Mouse (Mus musculus): ENCODE results near the gene Enox1. TPM values are rescaled to one million over a fixed set of nuclear protein-coding genes. Genes with fewer than 3 reads are reported as not detected.

Gene Enox1
- polyA plus RNA-seq, 1 experiment: not detected

GRCm38 (mm10) chr14:77662994-77663393, 506.4 kb downstream of the Enox1 start:
- TF ChIP-seq POLR2A (IDR thresholded peaks at IDR 0.05; ENCODE audit: borderline replicate concordance, low read depth, low read length) (no peak), CTCF (IDR thresholded peaks at IDR 0.05; ENCODE audit: low read depth, low read length) (no peak)
- Histone ChIP-seq H3K4me3 (ENCODE audit: insufficient read depth, low read length) (no peak overlapping the region), H3K4me1 (ENCODE audit: control insufficient read depth, insufficient read depth, low read length) (no peaks in the 10 kb centered on the region), H3K27ac (ENCODE audit: insufficient read depth, low read depth, low read length) (no peak overlapping the region)

- no peak overlapping the region for H3K4me3 ChIP-seq (ENCODE audit: insufficient read depth, low read length)
- H3K4me1 ChIP-seq (ENCODE audit: control insufficient read depth, insufficient read depth, low read length): no peaks in the 10 kb centered on the region
- no peak overlapping the region for H3K27ac ChIP-seq (ENCODE audit: insufficient read depth, low read depth, low read length)
- TF ChIP-seq POLR2A (IDR thresholded peaks at IDR 0.05; ENCODE audit: borderline replicate concordance, low read depth, low read length) (no peak), CTCF (IDR thresholded peaks at IDR 0.05; ENCODE audit: low read depth, low read length) (no peak)
Measured at GRCm38 (mm10) chr14:77668096-77668495, 511.5 kb downstream of the Enox1 start.

- TF ChIP-seq POLR2A (IDR thresholded peaks at IDR 0.05; ENCODE audit: borderline replicate concordance, low read depth, low read length): no peak
- no peak for TF ChIP-seq CTCF (IDR thresholded peaks at IDR 0.05; ENCODE audit: low read depth, low read length)
- Histone ChIP-seq H3K27ac (ENCODE audit: insufficient read depth, low read depth, low read length) (no peak overlapping the region), H3K4me3 (ENCODE audit: insufficient read depth, low read length) (no peak overlapping the region), H3K4me1 (ENCODE audit: control insufficient read depth, insufficient read depth, low read length) (no peaks in the 10 kb centered on the region)
Measured at GRCm38 (mm10) chr14:77669494-77669893, 512.9 kb downstream of the Enox1 start.

DNA sequence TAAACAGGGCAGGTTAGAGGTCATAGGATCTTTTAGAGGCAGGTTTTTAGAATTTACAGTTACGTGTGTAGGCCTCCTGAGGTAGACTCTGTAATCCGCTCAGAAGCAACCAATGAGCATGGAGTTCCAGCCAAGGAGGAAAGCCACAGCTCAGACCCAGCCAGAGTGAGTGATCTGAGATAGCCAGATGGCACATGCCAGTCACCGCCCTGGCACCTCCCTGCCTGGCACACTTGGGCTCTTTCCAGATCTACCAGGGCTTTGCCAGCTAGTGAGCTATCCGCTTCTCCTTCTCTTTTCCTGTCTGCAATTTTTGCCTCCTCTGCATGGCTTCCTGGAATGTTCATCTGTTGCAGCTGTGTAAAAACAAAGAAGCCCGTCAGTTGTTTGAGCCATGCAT, 514.4 kb downstream of the Enox1 start:
- no peaks in the 10 kb centered on the region for H3K4me1 ChIP-seq (ENCODE audit: control insufficient read depth, insufficient read depth, low read length)
- H3K27ac ChIP-seq (ENCODE audit: insufficient read depth, low read depth, low read length): no peak overlapping the region
- no peak overlapping the region for H3K4me3 ChIP-seq (ENCODE audit: insufficient read depth, low read length)
- TF ChIP-seq POLR2A (IDR thresholded peaks at IDR 0.05; ENCODE audit: borderline replicate concordance, low read depth, low read length) (no peak), CTCF (IDR thresholded peaks at IDR 0.05; ENCODE audit: low read depth, low read length) (no peak)

DNA sequence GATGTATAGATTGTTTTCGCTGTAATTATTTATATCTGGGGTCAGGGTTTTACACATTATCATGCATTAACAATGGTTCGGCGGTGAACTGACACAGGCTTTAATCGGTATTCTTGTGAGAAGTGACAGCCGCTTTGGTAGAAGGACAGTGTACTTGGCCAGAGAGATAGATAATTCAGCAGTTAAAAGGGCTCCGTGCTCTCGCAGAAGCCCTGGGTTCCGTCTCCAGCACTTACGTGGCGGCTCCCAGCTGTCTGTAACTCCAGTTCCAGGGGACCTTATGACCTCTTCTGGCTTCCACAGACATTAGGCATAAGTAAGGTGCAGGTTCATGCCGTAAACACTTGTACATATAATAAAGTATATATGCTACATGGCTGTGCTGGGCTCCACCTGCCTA, 515.4 kb downstream of the Enox1 start:
- no peak overlapping the region for H3K4me3 ChIP-seq (ENCODE audit: insufficient read depth, low read length)
- no peak for TF ChIP-seq POLR2A (IDR thresholded peaks at IDR 0.05; ENCODE audit: borderline replicate concordance, low read depth, low read length)
- TF ChIP-seq CTCF (IDR thresholded peaks at IDR 0.05; ENCODE audit: low read depth, low read length): no peak
- no peaks in the 10 kb centered on the region for H3K4me1 ChIP-seq (ENCODE audit: control insufficient read depth, insufficient read depth, low read length)
- no peak overlapping the region for H3K27ac ChIP-seq (ENCODE audit: insufficient read depth, low read depth, low read length)

- no peak overlapping the region for H3K27ac ChIP-seq (ENCODE audit: insufficient read depth, low read depth, low read length)
- H3K4me3 ChIP-seq (ENCODE audit: insufficient read depth, low read length): no peak overlapping the region
- no peaks in the 10 kb centered on the region for H3K4me1 ChIP-seq (ENCODE audit: control insufficient read depth, insufficient read depth, low read length)
- TF ChIP-seq CTCF (IDR thresholded peaks at IDR 0.05; ENCODE audit: low read depth, low read length) (no peak), POLR2A (IDR thresholded peaks at IDR 0.05; ENCODE audit: borderline replicate concordance, low read depth, low read length) (no peak)
Measured at GRCm38 (mm10) chr14:77673138-77673537, 516.6 kb downstream of the Enox1 start.

DNA sequence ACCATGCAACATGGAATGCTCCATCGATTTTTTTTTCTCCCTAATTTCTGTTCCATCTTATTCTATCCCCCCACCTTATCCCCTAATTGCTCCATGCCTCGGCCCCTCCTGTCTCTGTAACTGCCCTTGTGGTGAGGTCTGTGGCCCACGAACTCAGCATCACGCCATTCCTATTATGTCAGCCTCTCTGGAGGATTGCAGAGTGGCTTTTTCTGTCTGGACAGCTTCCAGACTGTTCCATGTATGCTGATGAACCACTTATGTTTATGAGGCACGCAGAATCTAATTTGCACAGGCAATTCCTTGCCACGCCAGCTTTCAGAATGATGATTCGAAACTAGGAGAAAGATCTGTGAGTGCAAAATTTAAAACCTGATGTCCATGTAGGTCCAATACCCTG, 521.4 kb downstream of the Enox1 start:
- H3K4me3 ChIP-seq (ENCODE audit: insufficient read depth, low read length): no peak overlapping the region
- no peaks in the 10 kb centered on the region for H3K4me1 ChIP-seq (ENCODE audit: control insufficient read depth, insufficient read depth, low read length)
- H3K27ac ChIP-seq (ENCODE audit: insufficient read depth, low read depth, low read length): no peak overlapping the region
- TF ChIP-seq CTCF (IDR thresholded peaks at IDR 0.05; ENCODE audit: low read depth, low read length): no peak
- TF ChIP-seq POLR2A (IDR thresholded peaks at IDR 0.05; ENCODE audit: borderline replicate concordance, low read depth, low read length): no peak

- no peak overlapping the region for H3K4me3 ChIP-seq (ENCODE audit: insufficient read depth, low read length)
- no peak overlapping the region for H3K27ac ChIP-seq (ENCODE audit: insufficient read depth, low read depth, low read length)
- no peak for TF ChIP-seq POLR2A (IDR thresholded peaks at IDR 0.05; ENCODE audit: borderline replicate concordance, low read depth, low read length)
- no peak for TF ChIP-seq CTCF (IDR thresholded peaks at IDR 0.05; ENCODE audit: low read depth, low read length)
- H3K4me1 ChIP-seq (ENCODE audit: control insufficient read depth, insufficient read depth, low read length): no peaks in the 10 kb centered on the region
Measured at GRCm38 (mm10) chr14:77679877-77680276, 523.3 kb downstream of the Enox1 start.

DNA sequence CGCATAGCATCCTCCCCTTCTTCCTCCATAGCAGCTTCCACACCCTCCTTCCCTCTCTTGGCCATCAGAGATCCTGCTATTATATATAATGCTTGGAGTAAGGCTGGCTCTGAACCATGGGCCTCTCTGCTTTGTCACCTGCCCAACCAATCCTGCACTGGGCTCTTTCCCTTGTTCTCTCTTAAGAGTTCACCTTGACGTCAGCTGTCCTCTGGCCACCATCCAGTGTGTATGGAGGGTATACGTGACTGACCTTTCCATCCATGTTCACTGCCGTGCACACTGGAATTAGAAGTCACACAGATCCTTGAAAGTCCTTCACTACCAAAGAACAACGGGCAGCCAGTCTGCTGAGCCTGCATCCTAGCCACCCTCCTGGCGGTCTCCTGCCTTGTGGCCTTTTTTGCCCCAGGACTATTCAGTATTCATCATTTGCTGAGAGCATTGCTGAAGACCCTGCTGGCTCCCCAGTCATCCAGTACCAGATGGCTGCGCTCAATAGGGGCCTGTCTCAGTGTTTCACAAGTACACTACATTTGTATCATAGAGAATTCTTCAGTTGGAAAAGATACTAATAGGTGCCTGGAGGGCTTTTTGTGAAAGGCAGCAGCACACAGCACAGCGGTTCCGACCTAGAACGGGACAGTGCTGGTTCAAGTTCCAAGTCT, 526.5 kb downstream of the Enox1 start:
- Histone ChIP-seq H3K4me3 (ENCODE audit: insufficient read depth, low read length) (no peak overlapping the region), H3K4me1 (ENCODE audit: control insufficient read depth, insufficient read depth, low read length) (no peaks in the 10 kb centered on the region), H3K27ac (ENCODE audit: insufficient read depth, low read depth, low read length) (no peak overlapping the region)
- TF ChIP-seq CTCF (IDR thresholded peaks at IDR 0.05; ENCODE audit: low read depth, low read length) (no peak), POLR2A (IDR thresholded peaks at IDR 0.05; ENCODE audit: borderline replicate concordance, low read depth, low read length) (no peak)

DNA sequence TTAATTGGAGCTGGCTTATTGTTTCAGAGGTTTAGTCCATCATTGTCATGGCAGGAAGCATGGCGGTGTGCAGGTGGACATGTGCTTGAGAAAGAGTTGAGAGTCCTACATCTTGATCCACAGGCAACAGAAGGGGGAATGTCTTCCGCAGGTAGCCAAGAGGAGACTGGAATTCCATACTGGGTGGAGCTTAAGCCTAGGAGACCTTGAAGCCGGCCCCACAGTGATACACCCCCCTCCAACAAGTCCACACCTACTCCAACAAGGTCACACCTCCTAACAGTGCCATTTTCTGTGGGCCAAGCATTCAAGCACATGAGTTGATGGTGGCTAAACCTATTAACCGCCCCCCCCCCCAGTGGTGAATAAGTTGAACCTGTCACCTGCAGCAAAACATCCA, 533.3 kb downstream of the Enox1 start:
- Histone ChIP-seq H3K4me3 (ENCODE audit: insufficient read depth, low read length) (no peak overlapping the region), H3K4me1 (ENCODE audit: control insufficient read depth, insufficient read depth, low read length) (no peaks in the 10 kb centered on the region), H3K27ac (ENCODE audit: insufficient read depth, low read depth, low read length) (no peak overlapping the region)
- no peak for TF ChIP-seq CTCF (IDR thresholded peaks at IDR 0.05; ENCODE audit: low read depth, low read length)
- TF ChIP-seq POLR2A (IDR thresholded peaks at IDR 0.05; ENCODE audit: borderline replicate concordance, low read depth, low read length): no peak
